Mouse (Mus musculus) WW6 (cell line): ENCODE measurements around the gene Vamp2.

Experiments
- DNase-seq: peaks from one replicate; pipeline ENCODE4 v3.0.0-alpha.2; 2013; ENCODE audit warnings: low read depth, low spot score

Gene Vamp2

DNA sequence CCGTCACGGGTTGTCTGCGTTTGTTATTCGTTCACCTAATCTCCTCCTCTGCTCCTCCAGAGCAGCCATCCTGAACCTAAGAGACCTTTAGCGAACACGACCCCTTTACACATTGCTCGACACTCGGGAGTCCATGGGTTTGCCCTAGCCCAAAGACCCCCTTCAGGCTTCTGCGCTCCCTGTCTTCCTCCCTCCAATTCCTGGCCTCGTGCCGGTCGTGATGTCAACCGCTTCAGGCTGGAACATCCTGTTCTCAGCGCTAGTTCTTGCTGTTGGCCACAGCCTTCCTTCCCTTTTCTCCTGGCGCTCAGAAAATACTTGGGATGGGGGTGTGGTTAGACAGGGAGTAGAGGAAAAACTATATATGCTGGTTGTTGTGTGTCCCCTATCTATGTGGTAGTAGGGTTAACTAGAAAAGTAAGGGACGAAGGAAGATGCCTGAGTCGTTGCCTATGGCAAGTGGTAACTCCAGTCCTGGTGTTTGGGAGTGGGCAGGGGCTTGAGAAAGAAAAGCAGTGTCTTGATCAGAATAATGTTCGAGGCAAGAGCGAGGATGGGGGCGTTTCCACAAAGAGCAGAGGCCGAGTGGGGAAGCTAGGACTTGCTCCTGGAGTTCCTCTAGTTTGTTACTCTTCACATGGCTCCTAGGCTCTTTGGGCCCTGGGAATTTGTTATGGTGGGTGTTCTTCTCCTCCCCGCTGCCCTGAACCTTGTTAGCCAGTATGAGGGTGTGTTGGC is 11.1 kb downstream of the Vamp2 start:
- DNase-seq = no peak

- DNase-seq = no peak
Measured at GRCm38 (mm10) chr11:69099915-69100345, 11.6 kb downstream of the Vamp2 start.

DNA sequence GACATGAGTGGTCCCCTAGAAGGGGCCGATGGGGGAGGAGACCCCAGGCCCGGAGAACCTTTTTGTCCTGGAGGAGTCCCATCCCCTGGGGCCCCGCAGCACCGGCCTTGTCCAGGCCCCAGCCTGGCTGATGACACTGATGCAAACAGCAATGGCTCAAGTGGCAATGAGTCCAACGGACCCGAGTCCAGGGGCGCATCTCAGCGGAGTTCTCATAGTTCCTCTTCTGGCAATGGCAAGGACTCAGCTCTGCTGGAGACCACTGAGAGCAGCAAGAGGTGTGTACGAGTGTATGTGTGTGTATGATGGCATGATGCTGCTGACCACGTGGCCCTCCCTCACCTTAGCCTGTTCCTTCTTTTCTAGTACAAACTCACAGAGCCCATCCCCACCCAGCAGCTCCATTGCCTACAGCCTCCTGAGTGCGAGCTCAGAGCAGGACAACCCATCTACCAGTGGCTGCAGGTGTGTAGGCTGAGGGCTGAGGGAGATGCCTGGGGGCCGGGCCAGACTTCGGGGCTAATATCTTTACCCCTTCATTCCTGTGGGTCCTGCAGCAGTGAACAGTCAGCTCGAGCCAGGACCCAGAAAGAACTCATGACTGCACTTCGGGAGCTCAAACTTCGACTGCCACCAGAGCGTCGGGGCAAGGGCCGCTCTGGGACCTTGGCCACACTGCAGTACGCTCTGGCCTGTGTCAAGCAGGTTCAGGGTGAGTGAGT is 12.5 kb downstream of the Vamp2 start:
- DNase-seq = no peak

DNA sequence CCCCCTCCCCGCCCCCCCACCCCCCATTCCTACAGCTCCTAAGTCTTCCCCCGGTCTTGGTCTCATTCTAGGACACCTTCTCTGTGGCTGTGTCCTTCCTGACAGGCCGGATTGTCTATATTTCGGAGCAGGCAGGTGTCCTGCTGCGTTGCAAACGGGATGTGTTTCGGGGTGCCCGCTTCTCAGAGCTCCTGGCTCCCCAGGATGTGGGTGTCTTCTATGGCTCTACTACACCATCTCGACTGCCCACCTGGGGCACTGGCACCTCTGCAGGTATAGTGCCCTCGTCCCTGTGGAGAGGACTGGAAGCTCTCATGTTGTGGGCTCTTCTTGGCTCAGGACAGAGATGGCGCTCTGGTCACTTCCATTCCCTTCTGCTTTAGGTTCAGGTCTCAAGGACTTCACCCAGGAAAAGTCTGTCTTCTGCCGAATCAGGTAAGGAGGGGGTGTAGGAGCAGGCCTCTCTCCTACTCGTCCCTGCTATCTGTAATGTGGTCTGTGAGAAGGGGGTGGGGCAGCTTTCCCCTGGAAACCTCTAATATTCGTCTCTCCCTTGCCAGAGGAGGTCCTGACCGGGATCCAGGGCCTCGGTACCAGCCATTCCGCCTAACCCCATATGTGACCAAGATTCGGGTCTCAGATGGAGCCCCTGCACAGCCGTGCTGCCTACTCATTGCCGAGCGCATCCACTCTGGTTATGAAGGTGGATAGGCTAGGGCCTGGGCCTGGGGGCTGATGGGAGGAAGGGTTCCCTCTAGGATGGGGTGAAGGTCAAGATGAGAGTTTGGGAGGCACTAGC is 13.5 kb downstream of the Vamp2 start:
- DNase-seq = no peak

DNA sequence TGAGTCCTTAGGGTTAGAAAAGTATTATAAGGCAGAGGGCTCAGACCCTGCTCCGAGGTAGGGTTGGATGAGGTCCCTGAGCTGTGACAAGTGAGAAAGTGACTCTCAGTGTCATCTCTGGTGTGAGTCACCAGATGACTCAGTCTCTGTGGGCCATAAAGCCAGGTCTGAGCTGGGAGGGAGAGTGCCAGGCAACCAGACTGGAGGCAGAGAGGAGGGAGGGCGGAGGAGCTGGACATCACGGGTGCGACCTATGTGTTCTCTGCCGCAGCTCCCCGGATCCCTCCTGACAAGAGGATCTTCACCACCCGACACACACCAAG is 14.1 kb downstream of the Vamp2 start:
- DNase-seq = no peak

GRCm38 (mm10) chr11:69103121-69103520 is 14.8 kb downstream of the Vamp2 start:
- DNase-seq = no peak

- DNase-seq = no peak
Measured at GRCm38 (mm10) chr11:69103531-69104435, 15.5 kb downstream of the Vamp2 start.

DNA sequence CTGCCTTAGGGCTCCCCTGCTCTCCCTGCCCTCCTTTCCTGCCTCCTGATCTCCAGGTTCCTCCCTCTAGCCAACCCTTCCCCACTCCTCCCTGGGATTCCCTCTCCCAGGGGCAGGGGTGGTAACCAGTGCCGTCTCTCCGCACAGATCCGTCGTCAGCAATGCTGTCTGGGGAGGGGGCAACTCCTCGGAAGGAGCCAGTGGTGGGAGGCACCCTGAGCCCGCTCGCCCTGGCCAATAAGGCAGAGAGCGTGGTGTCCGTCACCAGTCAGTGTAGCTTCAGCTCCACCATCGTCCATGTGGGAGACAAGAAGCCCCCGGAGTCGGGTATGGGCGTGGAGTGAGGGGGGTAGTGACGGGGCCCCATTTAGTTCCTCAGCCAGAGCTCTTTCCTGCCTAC is 16.2 kb downstream of the Vamp2 start:
- no peak for DNase-seq

DNA sequence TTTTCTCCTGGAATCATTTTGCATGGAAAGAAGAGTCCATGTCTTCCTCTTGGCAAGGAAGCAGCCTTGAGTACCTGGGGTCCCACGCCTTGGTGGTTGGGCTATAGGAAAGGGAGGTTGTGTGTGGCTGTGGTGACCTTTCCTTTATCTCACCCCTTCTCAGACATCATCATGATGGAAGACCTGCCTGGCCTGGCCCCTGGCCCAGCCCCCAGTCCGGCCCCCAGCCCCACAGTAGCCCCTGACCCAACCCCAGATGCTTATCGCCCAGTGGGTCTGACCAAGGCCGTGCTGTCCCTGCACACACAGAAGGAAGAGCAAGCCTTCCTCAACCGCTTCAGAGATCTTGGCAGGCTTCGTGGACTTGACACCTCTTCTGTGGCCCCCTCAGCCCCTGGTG is 16.9 kb downstream of the Vamp2 start:
- no peak for DNase-seq

- no peak for DNase-seq
Measured at GRCm38 (mm10) chr11:69105796-69106195, 17.5 kb downstream of the Vamp2 start.

DNA sequence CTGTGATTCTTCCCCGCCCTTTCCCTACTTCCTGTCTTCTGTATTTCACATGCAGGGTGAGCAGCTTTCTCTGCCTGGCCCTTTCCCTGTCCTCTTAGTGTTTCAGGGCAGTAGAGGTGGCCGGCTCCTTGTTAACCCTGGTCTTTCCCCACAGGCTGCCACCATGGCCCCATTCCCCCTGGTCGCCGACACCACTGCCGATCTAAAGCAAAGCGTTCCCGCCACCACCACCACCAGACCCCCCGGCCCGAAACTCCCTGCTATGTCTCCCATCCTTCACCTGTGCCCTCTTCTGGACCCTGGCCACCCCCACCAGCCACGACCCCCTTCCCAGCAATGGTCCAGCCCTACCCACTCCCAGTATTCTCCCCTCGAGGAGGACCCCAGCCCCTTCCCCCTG is 18.0 kb downstream of the Vamp2 start:
- no peak for DNase-seq

- no peak for DNase-seq
Measured at GRCm38 (mm10) chr11:69106842-69107241, 18.6 kb downstream of the Vamp2 start.

GRCm38 (mm10) chr11:69107676-69108075 is 19.4 kb downstream of the Vamp2 start:
- no peak for DNase-seq

GRCm38 (mm10) chr11:69108223-69108622 is 19.9 kb downstream of the Vamp2 start:
- DNase-seq = no peak

- DNase-seq = no peak
Measured at GRCm38 (mm10) chr11:69109032-69109900, 21.0 kb downstream of the Vamp2 start.

- no peak for DNase-seq
Measured at GRCm38 (mm10) chr11:69110319-69111046, 22.2 kb downstream of the Vamp2 start.

GRCm38 (mm10) chr11:69111051-69111810 is 22.9 kb downstream of the Vamp2 start:
- no peak for DNase-seq

DNA sequence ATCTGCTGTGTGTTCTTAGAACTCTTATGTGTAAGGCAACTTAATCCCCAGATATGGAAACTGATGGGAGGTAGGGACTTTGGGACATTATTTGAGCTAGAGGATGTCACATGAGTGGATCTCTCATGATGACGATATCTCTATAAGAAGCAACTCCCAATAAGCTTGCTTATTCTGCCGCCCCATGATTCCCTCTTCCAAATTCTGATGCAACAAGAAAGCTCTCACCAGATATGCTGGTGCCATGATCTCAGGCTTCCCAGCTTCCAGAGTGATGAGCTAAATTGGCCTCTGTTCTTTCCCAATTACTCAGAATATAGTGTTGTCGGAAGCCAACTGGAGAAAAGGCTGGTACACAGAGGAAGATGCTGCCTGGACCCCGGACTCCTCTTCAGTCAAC is 23.6 kb downstream of the Vamp2 start:
- DNase-seq = no peak

DNA sequence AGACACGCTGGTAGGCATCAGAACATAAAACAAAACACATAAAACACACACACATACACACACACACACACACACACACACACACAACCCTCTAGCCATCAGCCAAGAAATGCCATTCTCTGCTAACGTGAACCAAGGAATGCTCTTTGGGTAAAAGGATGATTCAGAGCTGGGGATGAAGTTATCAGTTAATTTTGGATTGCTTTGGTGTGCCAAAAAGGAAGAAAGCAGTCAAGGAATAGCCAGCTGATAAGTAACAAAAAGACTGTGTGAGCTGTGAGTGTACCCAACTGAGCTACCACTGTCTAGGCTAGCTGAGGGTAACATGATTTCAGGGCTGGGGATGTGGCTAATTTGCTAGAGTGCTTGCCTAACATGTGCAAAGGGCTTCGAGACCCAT is 25.7 kb downstream of the Vamp2 start:
- no peak for DNase-seq
